Mouse (Mus musculus) cerebellum, adult 9-11 months (tissue): Measurements from ENCODE around the gene Nxph3.

Source experiments
- DNase-seq: peaks from one replicate; pipeline ENCODE4 v3.0.0; 2022

Gene Nxph3

GRCm38 (mm10) chr11:95514298-95514861 is at the start of gene Nxph3:
Gene Nxph3 (minus strand): TSS chr11:95514570.
- DNase-seq, result peak; percentile 93

DNA sequence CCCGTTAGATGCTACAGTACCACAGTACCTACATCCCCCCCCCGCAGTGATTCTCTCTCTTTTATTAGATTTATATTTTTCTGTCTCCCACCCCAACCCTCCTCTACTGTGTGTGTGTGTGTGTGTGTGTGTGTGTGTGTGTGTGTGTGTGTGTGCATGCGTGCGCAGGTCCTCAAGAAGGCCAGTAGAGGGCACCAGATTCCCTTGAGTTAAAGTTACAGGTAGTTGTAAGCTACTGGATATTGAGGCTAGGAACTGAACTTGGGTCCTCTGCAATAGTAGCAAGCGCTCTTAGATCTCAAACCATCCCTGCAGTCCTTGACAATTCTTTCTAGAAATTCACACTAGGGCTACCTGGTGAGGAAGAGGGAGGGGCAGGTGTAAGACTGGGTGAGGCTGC is 49.5 kb upstream of the Nxph3 start:
- no peak for DNase-seq

GRCm38 (mm10) chr11:95560773-95561172 is 46.4 kb upstream of the Nxph3 start:
- DNase-seq, result no peak

DNA sequence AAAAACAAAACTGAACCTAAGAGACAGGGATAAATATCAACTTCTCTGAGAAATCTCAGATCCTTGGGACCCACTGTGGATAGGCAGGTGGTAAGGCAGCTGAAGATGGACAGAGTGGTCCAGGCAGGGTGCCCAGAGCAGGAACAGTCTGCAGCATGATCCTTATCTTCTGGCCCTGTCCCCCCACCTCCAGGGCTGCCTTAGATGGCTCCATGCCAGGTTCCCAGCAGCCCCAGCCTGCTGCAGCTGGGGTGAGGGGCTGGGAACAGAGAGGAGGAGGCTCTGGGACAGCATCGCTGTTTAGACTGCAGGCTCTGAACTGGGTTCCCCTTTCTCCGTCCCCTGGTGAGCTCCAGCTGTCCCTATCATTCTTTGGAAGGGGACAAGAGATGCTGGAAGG is 45.4 kb upstream of the Nxph3 start:
- DNase-seq, result no peak

DNA sequence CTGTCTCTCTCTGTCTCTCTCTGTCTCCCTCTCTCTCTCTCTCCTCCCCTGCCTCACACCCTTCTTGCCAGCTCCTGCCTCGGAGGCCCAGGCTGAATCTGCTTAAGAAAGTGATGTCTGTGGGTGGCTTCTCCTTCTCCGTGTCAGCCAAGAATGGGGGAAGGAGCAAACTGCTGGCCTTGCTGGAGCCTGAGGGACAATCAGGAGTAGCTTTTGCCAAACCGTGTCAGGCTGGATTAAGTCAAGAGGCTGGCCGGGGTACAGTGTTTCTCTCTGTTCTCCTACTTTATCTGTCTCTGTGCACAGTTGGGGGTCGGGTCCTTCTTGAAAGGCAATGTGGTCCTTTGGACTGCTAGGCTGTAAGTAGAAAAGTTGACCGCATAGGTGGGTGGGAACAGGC is 43.3 kb upstream of the Nxph3 start:
- DNase-seq, result no peak

DNA sequence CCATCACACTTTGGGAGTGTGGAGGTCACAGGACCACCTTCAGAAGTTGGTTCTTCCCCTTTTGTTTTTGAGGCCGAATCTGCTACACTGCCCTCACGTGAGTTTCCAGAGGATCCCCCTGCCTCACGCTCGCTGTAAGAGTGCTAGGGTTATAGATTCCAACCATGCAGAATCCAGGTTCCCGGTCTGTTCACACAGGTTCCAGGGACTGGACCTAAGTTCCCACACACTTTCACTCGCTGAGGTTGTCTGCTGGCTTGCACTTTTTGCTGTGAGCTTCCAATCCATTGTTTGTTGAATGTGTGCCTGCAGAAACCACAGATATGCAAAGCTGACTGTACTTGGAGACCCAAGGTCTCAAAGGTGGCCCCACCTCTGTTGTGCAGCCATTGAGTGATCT is 42.7 kb upstream of the Nxph3 start:
- no peak for DNase-seq

- no peak for DNase-seq
These were observed 40.9 kb upstream of the Nxph3 start for GRCm38 (mm10) chr11:95555279-95555678.

DNA sequence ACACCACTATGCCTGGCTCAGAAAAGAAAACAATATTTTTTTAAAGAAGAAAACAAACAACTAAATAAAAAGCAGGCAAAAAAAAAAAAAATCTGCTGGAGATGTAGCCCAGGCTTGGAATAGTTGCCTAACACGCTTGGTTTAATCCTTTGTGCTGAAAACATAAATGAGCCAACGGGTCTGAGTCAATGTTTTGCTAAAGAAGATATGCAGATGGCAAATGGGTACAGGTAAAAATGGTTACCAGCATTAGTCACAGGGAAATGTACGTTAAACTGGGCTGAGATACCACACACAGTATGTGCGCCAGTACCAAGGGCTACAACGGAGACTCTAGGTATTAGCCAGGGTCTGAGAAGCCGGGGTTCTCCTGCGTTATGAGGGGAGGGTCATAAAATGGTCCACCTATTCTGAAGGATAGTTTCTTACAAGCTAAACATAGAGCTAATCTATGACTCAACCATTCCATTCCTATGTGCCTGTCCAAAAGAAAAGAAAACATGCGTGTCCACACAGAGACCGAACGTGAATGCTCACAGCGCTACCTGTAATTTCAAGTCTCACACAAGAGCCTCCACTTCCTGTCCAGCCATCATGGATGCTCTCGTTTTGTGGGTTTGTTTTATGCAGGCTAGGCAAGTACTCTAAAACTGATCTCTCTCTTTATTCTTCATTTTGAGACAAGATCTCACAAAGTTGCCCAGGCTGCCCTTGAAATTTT is 36.1 kb upstream of the Nxph3 start:
- no peak for DNase-seq

GRCm38 (mm10) chr11:95546021-95546782 is 31.8 kb upstream of the Nxph3 start:
- DNase-seq, result no peak

DNA sequence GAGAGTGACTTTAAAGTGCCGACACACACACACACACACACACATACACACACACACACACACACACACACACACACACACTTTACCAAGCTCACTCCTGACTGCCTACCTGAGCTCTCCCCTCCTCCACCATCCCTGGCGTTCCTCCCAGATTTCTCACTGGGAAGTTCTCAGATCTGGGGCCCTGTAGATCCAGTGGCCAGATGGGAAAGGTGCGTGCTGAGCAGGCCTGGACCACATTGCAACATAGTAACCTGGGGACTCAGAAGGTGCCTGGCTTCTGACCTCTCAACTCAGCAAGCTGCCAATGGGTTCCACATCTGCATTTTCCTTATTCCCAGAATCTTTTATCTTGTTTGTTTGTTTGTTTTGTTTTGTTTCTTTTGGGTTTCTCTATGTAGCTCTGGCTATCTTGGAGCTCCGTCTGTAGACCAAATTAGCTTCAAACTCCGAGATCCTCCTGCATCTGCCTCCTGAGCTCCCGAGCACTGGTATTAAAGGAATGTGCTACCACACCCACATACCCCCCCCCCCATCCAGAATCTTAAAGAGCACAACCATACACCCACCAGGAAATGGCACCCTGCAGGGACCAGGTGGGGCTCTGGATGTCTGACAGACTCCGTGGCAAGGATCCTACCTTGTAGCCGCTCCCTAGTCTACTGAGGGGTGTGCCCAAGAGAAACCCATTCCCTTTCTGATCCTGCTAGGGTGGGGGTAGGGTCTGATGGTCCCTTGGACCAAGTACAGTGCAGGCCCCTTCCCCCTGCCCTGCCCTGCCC is 30.4 kb upstream of the Nxph3 start:
- no peak for DNase-seq

DNA sequence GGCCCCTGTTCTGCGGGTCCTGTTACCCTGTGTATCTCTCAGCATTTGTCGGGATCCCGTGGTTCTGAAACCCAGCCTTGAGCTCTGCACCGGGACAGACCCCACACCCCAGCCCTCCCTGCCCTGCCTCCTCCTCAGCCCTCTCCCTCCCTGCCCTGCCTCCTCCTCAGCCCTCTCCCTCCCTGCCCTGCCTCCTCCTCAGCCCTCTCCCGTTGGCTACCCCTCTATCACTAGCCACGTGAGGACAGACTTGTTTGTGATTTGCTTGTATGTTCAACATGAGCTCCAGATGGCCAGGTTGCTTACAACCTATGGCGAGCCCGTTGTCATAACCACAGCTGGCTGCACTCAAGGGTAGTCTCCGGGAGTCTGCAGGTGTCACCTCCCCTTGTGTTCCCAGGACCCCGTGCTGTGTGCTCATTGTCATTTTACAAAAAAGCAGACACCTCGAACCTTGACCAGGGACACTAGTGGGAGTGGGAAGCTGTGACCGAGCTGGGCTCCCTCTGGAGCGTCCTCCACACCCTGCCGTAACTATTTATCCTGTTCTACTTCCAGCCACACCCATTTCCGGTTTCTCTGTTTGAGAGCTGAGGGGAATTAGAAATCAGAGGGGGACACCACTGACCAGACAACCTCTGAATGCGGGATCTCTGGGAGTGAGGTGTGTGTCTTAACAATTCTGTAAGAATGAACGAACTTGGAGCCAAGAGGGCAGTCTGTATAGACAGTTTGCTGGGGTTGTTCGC is 26.4 kb upstream of the Nxph3 start:
- DNase-seq, result no peak

GRCm38 (mm10) chr11:95538378-95539104 is 24.2 kb upstream of the Nxph3 start:
- DNase-seq, result no peak

GRCm38 (mm10) chr11:95533484-95534160 is 19.3 kb upstream of the Nxph3 start:
- peak; percentile 78 for DNase-seq

DNA sequence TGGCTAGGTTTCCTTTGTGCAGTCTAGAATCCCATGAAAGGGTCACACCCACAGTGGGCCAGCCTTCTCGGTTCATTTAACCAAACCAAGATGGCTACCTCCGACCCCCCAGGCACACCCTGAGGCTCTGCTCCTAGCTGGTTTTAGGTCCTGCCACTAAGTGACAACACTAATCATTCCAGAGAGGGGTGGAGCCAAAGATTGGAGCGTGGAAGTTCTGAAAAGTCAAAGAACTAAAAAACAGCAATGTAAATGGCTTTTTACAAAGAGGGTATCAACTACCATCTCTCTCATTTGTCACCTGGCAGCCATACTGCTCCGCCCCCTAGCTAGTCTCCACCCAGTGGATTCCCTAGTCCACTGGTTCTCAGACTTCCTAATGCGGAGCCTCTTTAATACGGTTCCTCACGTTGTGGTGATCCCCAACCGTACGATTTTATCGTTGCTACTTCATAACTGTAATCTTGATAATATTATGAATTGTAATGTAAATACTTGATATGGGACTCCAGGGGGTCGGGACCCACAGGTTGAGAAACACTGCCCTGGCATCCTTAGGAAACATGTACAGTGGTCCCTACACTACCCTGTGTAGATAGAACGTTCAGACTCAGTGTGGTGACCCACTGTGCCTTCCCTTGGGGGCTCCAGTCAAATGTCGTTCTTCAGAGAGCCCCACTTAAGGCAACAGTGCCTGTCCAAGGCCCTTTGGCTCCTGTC is 18.1 kb upstream of the Nxph3 start:
- DNase-seq, result no peak

GRCm38 (mm10) chr11:95528231-95528630 is 13.9 kb upstream of the Nxph3 start:
- no peak for DNase-seq

- DNase-seq, result no peak
These were observed 12.9 kb upstream of the Nxph3 start for GRCm38 (mm10) chr11:95527307-95527706.

DNA sequence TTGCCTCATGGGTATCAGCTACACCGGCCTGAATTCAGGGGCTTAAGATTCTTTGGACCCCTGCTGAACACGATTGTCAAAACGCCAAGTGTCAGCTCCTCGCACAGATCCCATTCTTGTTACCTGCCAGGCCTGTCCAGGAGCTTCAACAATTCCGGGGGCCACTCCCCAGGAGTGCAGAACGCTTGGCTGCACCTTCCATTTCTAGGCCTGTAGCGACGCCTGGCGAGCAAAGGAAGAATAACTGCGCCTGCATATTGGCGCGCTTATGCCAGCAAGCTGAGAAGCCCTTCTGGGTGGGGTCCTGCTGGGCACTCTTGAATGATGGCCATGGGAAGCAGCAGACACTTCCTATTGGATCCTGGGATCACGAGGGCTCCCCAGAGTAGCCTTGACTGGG is 7.2 kb upstream of the Nxph3 start:
- DNase-seq, result peak; percentile 88

GRCm38 (mm10) chr11:95520456-95521072 is 6.2 kb upstream of the Nxph3 start:
- DNase-seq, result peak; percentile 91

- no peak for DNase-seq
These were observed 5.6 kb upstream of the Nxph3 start for GRCm38 (mm10) chr11:95519996-95520395.

GRCm38 (mm10) chr11:95519299-95519698 is 4.9 kb upstream of the Nxph3 start:
- DNase-seq, result no peak
